Mouse (Mus musculus) spleen, postnatal 4 days (tissue): ENCODE measurements at regions not wholly inside any gene's neighbourhood (a gene's known extent, or its start where the extent isn't known, plus 50 kb on each side); places are given as distances from the start of the nearest gene placed in this dataset.

ENCODE experiments used
- DNase-seq, 2 experiments: peaks; one replicate each; pipeline ENCODE4 v3.0.0; 2022; ENCODE audit warnings: low spot score in 2 of 2

GRCm38 (mm10) chr7:58557535-58557934, 98.4 kb upstream of the Atp10a start:
- no peak for DNase-seq

DNA sequence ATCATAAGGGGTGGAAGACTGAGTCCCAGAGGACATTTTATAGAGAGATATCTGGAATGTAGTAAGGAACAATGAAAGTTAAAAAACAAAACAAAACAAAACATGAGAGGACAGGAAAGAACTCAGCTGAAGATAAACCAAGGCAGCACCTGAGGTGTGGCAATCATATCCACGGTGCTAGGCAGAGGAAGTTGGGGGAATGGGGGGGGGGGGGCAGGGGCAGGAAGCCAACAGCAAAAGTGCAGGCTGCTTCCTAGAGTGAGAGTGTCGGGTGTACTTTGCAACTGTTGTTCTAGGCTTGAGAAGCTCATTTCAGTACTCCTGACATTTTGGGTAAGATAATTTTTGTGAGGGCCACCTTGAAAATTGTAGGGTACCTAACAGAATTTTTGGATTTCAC, 87.2 kb upstream of the Atp10a start:
- DNase-seq = no peak

DNA sequence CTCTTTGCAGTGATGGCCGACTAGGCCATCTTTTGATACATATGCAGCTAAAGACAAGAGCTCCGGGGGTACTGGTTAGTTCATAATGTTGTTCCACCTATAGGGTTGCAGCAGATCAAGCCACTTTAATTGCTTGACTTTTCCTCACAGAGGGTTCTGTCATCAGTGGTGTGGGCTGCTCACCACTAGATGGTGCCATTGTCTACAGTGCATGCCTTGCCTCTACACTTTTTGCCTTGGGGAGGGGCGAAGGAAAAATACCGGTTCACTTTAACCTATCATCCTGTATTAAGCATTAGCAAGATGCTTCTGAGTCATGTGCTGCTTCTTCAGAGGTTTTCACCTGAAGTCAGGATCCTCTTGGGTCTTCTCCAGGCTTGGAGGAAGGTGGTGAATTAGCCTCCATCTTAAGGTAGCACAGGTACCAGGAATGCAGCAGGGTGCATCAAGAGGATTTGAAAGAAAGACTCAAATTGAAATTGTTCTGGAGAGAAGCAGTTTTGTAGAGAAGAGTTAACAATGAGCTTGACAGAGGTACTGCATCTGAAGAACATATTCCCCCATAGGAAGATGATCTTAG, 71.6 kb upstream of the Atp10a start:
- peak; percentile 17 to 67 for DNase-seq

GRCm38 (mm10) chr7:58585626-58586256, 70.2 kb upstream of the Atp10a start:
- no peak for DNase-seq

GRCm38 (mm10) chr7:58595951-58596350, 60.0 kb upstream of the Atp10a start:
- no peak for DNase-seq
